Mouse (Mus musculus) ovary, postnatal 10 days (tissue): ENCODE measurements around the gene Cdipt.

ENCODE experiments used
- DNase-seq: peaks from one replicate; pipeline ENCODE4 v3.0.0; 2022; ENCODE audit warnings: low spot score

The Cdipt gene

GRCm38 (mm10) chr7:126975893-126975949 is at the start of gene Cdipt:
Gene Cdipt, plus strand, starts transcription at chr7:126975914.
- no peak for DNase-seq

GRCm38 (mm10) chr7:126926299-126926698 is 49.4 kb upstream of the Cdipt start:
- DNase-seq: no peak

- DNase-seq: peak; percentile 81
These were observed 47.2 kb upstream of the Cdipt start, which contains the start of gene Kctd13 for GRCm38 (mm10) chr7:126928384-126929037. Gene Kctd13, plus strand, starts transcription at chr7:126928879.

- DNase-seq: no peak
These were observed 46.7 kb upstream of the Cdipt start for GRCm38 (mm10) chr7:126929046-126929445.

- DNase-seq: no peak
These were observed 43.1 kb upstream of the Cdipt start for GRCm38 (mm10) chr7:126932652-126933051.

- no peak for DNase-seq
These were observed 34.5 kb upstream of the Cdipt start for GRCm38 (mm10) chr7:126941171-126941570.

- DNase-seq: no peak
These were observed 33.9 kb upstream of the Cdipt start for GRCm38 (mm10) chr7:126941801-126942200.

GRCm38 (mm10) chr7:126946530-126946929 is 29.2 kb upstream of the Cdipt start:
- no peak for DNase-seq

- no peak for DNase-seq
These were observed 27.1 kb upstream of the Cdipt start for GRCm38 (mm10) chr7:126948626-126949025.

- DNase-seq: no peak
These were observed 26.3 kb upstream of the Cdipt start, which contains the start of gene Asphd1 for GRCm38 (mm10) chr7:126949403-126949792. Gene Asphd1, minus strand, starts transcription at chr7:126949582.

- DNase-seq: peak; percentile 93
These were observed 25.7 kb upstream of the Cdipt start, which contains the start of gene Sez6l2 for GRCm38 (mm10) chr7:126949793-126950646. Gene Sez6l2, plus strand, starts transcription at chr7:126950563.

GRCm38 (mm10) chr7:126950647-126951615 is 24.8 kb upstream of the Cdipt start:
- DNase-seq: no peak

GRCm38 (mm10) chr7:126951741-126952140 is 24.0 kb upstream of the Cdipt start:
- DNase-seq: no peak

- DNase-seq: no peak
These were observed 23.1 kb upstream of the Cdipt start for GRCm38 (mm10) chr7:126952646-126953045.

- no peak for DNase-seq
These were observed 20.6 kb upstream of the Cdipt start for GRCm38 (mm10) chr7:126955125-126955524.

GRCm38 (mm10) chr7:126959780-126960179 is 15.9 kb upstream of the Cdipt start:
- no peak for DNase-seq

- DNase-seq: no peak
These were observed 14.6 kb upstream of the Cdipt start for GRCm38 (mm10) chr7:126961095-126961494.

- no peak for DNase-seq
These were observed 13.7 kb upstream of the Cdipt start for GRCm38 (mm10) chr7:126961965-126962364.

GRCm38 (mm10) chr7:126963548-126964286 is 12.0 kb upstream of the Cdipt start:
- no peak for DNase-seq

- no peak for DNase-seq
These were observed 10.1 kb upstream of the Cdipt start for GRCm38 (mm10) chr7:126965568-126965967.

GRCm38 (mm10) chr7:126967361-126967760 is 8.4 kb upstream of the Cdipt start:
- DNase-seq: no peak

- DNase-seq: no peak
These were observed 221 bp upstream of the Cdipt start for GRCm38 (mm10) chr7:126975493-126975892.
